Mouse (Mus musculus) spleen, embryonic (tissue): Measurements from ENCODE around the gene Cdipt.

Source experiments
- CTCF ChIA-PET: fragments of 350-600 bp; sonication (Branson Sonifier 250); formaldehyde crosslinking; loops from one replicate; lab custom pipeline; 2022; lab: Charles Lee

Cdipt gene

DNA sequence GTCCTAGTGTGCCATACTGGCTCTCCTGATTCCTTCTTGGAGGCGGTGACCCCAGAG lies at the start of gene Cdipt:
Cdipt (plus strand) TSS at position 22 of the 57 bp plus-strand sequence.
- CTCF ChIA-PET: no interaction called here

DNA sequence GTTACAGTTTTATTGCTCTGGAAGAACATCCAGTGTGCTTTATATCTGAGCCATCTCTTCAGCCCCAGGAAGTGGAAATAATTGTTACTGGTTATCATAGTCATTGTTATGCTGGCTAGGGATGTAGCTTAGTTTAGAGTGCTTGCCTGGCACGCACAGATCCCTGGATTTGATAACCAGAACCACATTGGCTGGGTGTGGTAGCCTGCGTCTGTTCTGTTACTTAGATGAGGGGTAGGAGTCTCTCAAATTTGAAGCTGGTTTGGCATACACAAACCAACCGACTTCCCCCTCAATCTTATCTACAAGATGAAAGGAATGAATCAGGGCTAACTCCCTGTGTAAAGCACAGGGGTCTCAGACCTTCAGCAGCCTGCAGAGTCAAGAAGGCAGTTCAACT lies 49.4 kb upstream of the Cdipt start:
- CTCF ChIA-PET: no interaction called here

DNA sequence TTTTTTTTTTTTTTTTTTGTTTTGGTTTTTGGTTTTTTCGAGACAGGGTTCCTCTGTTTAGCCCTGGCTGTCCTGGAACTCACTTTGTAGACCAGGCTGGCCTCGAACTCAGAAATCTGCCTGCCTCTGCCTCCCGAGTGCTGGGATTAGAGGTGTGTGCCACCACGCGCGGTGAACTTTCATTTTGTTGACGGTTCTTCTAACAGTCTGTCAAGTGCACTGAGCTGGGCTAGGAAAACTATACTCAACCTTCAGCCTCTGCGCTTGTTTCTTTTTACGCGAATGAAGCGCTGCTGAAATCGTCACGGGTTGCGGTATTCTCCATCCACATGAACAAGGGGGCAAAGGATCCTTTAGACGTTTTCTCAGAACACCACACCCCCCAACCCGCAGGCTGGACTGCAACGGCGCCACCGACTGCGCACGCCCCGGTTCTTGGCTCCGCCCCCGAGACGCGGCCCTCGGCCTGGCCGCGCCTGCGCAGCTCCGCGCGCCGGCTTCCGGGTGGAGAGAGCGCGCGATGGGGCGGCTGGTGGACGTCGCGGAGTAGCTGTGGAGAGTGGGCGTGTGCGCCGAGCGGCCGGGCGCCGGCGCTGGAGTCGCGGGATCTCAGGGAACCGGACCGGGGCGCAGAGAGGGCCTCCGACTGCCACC lies 47.2 kb upstream of the Cdipt start, which contains the start of gene Kctd13:
Kctd13 (plus strand) TSS at position 496 of the 654 bp plus-strand sequence.
- CTCF ChIA-PET: no interaction called here

DNA sequence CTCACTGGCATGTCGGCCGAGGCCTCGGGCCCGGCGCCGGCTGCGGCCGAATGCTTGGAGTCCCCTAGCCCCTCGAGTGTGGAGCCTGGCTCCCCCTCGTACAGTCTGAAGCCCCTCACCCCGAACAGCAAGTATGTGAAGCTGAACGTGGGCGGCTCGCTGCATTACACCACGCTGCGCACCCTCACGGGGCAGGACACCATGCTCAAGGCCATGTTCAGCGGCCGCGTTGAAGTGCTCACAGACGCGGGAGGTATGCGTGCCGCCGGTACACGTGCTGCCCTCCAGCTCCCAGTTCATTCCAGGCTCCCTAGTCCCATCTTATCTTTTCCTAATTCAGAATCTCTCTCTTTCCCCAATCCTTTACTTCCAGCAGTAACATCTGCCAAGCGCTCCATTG lies 46.7 kb upstream of the Cdipt start:
- CTCF ChIA-PET: no interaction called here

DNA sequence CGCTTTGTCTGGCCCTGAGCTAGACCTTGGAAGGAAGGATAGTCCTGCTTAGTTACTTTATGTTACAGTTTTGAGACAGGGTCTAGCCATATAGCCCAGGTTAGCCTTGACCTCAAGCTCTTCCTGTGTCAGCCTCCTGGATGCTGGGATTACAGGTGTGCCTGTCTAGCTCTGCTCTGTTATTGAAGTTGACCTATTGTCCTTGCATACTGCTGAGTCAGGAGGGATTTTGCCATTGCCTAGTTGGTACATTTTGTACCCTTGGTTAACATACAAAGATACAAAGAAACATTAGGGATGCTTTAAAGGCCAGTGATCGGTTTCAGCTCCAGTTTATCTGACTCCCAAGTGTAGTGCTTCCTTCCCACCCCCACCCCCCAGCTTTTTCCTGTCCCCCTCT lies 43.1 kb upstream of the Cdipt start:
- CTCF ChIA-PET: no interaction called here

DNA sequence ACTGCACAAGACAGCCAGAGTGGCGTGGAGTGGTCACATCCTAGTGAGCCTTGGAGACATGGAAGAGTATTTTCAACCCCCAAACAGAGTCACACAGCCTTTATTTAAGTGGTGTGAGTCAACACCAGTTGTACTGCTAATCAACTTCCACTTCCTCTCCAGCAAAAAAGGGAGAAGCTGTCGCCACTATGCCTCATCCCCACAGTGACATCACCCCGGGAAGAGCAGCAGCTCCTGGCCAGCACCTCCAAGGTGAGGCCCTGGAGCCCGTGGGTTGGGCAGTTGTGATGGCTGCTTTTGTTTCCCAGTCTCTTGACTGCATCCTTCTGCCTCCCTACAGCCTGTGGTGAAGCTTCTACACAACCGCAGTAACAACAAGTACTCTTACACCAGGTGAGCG lies 34.5 kb upstream of the Cdipt start:
- CTCF ChIA-PET: no interaction called here

DNA sequence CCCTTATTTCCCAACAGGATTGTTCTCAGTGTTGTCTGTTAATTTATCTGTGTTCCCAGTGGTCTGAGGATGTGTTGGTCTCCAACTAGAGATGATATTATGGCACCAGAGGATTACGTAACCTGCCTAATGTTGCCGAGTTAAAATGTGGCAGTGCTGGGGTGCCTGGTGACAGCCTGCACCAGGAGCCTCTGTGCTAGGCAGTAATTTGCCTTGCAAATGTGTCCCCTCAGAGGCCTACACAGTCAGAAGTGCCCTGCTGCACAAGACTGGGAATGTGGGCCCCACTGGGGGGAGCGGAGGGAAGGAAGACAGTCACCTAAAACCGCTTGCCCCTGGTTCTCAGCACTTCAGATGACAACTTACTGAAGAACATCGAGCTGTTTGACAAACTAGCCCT lies 33.9 kb upstream of the Cdipt start:
- CTCF ChIA-PET: no interaction called here

DNA sequence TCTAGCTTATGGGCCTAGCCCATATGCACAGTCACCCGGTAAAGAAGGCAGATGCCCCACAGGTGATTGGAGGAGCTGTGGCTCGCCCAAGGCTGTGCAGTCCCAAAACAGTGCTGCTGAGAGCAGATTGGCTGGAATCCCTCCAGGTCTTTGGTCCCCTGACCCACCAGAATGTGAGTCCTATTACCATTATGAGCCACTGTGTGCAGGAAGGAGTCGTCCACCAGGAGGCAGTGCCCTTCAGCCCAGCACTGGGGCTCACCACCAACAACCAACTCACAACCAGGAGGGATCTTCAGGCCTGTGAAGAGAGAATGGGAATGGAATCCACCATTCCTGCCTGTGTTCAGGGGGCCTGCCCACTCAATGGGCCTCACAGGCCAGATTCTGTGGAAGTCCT lies 29.2 kb upstream of the Cdipt start:
- CTCF ChIA-PET: no interaction called here

DNA sequence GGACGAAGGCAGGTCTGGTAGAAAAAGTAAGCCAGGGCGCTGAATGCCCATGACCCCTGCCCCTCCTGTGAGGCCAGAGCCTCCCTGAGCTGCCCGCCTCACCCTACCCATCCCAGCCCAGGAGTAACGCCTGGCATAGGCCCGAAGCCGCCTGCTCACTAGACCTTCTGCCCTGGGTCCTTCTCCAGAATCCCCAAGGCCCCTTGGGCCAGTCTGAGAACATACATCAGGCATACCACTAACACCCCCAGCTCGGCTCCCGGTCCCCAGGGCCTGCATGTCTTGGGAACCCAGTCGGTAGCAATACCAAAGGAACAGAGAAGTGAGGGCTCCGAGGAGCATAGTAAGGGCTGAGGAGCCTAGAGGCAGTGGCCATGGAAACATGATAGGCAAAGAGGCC lies 27.1 kb upstream of the Cdipt start:
- CTCF ChIA-PET: no interaction called here

DNA sequence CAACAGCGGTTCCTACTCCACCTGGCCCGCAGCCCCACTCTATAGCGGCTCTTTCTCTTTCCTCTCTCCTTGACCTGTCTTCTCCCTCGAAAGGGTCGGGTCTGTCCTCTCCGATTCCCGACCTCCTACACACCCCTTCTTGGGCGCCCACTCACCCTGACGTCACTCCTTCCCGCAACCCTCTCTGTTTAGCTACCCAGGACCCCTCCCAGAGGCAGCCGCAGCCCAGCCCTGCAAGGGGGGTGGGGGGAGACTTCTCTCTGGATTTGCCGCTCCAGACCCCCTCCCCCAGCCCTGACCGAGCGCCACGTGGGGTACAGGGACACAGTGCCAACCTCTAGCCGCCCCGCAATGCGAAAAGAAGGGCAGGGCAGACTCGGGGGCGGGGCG lies 26.3 kb upstream of the Cdipt start, which contains the start of gene Asphd1:
Asphd1 (minus strand) TSS at position 180 of the 390 bp plus-strand sequence.
- CTCF ChIA-PET: interaction anchor here (0.6 kb wide), 1 partner anchor 126 kb away, joined by 4 read pairs; no protein-coding TSS in a partner anchor

DNA sequence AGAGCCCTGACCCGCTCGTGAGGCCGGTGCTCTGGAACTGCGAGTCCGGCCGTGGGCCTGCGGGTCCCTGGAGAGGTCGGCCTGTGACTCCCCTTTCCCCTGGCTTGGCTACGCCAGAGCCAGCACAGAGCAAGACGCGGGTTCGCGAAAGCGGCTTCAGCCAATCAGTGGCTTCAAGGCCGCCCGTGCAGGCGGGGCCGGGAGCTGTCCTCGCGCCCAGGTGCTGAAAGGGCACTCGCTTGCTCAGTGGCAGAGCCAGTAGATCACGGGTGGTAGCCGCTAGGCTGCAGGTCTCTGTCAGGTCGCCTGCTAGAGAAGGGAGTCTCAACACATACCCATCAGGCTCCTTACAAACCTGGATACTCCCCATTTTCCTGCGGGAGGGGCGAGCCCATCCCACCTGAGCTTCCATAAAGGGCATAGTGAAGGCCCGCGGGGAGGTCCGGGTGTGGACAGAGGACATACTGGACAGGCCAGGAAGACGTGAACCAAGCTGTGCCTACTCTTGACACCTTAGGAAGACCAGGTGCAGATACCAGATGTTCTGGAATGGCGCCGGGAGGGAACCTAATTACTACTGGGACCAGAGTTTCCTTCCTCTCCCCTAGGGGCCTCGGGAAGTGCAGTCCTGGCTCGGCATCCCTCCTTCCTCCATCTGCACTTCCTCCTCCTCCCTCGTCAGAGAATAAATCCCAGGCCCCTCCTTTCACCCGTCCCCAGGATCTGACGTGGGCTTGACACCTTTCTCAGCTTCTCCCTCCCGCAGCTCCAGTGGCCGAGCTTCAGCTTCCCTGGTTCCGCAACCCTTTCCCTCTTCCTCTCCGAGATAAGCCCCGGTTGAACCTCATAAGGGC lies 25.7 kb upstream of the Cdipt start, which contains the start of gene Sez6l2:
Sez6l2 (plus strand) TSS at position 771 of the 854 bp plus-strand sequence.
- CTCF ChIA-PET: interaction anchor here (0.6 kb wide), 1 partner anchor 127 kb away, joined by 4 read pairs; no protein-coding TSS in a partner anchor

DNA sequence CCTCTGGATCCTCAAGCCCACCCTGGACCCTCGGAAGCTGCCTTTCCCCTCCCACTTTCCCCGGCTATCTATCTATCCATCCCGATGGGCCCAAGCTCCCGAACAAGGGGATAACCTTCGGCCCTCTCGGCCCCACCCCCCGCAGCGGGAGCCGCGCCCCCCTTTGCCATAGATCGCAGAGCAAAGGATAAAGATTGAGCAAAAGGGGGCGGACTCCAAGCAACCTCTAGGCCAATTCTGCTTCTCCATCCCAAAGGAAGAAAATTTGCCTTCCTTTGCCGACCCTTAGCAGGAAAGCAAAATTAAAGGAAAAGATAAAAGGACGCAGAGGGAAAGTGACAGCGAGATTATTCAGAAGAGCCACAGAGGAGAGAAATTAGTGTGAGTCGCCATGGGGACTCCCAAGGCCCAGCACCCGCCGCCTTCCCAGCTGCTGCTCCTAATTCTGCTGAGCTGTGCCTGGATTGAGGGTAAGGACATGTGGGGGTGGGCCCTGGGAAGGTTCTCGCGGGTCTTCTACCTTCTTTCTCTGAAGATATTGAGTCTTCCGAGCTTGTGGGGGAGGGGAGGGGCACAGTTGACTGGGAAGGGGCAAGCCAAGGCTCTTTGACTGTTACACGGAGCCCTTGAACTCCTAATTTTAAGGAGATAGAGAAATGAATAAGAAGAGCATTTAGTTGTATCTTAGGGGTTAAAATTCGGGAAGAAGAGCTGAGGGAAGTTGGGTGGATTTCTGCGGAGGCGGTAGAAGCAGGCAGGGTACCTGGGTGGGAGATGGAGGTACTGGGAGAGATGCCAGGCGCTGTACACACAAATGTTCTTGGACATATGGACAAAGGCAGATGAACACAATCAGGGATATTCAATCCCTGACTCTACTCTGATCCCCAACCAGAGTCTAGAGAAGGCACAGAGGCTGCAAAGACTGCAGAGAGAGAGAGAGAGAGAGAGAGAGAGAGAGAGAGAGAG lies 24.8 kb upstream of the Cdipt start:
- CTCF ChIA-PET: no interaction called here

DNA sequence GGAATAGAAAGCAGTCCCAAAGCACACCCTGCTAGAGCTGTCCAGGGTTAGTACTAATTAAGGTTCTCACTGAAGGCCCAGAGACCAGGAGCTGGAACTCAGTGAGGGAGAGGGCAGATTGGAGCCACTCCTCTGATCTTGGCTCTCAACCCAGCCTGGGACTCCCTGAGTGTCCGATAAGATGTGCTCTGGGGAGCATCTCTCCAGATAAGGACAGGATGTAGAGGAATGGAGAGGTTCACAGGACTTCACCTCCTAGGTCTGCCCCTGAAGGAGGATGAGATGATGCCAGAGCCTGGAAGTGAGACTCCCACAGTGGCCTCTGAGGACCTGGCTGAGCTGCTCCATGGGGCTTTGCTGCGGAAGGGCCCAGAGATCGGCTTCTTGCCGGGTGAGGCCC lies 24.0 kb upstream of the Cdipt start:
- CTCF ChIA-PET: no interaction called here

DNA sequence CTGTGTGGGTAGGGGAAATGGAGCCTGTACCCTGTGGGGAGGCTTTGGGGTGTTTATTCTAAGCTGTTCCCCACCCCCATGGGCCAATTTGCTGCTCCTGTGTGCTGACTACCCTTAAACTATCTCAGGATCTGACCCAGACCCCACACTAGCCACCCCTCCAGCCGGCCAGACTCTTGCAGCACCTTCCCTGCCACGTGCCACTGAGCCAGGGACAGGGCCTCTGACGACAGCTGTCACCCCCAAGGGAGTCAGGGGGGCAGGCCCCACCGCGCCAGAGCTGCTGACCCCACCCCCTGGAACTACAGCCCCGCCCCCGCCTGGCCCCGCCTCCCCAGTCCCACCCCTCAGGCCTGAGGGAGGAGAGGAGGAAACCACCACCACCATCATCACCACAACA lies 23.1 kb upstream of the Cdipt start:
- CTCF ChIA-PET: no interaction called here

DNA sequence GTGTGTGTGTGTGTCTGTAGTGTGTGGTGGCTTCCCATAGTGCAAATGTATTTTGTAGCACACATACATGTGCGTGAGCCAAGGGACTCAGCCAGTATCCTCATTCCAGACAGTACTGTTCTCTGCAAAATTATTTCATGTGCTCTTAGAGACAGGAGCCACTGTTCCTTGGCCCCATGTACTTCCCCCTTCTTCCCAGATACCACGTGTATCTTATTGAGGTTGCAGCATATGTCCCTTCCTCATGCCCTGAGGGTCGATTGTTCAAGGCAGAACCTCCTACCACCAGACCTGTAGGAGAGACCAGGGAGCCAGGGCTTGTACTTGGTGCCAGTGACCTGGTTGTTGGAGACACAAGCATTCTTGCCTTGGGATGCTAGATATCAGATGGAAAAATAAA lies 20.6 kb upstream of the Cdipt start:
- CTCF ChIA-PET: no interaction called here

DNA sequence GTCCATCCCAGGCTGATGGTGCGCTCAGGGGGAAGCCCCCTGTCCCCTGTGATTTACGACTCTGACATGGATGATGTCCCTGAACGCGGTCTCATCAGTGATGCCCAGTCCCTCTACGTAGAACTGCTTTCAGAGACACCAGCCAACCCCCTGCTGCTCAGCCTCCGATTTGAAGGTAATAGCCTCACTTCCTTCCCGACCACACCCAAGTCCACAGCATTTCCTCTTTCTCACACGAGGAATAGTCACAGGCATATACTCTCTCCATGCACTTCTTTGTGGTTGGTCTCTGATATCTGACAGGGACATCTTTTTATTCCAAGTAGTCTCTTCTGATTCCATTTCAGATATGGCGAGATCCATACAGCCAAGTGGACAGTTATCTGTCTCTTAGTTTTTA lies 15.9 kb upstream of the Cdipt start:
- CTCF ChIA-PET: interaction anchor here (0.6 kb wide), 2 partner anchors 134 to 461 kb away, joined by 3 to 5 read pairs; no protein-coding TSS in a partner anchor

DNA sequence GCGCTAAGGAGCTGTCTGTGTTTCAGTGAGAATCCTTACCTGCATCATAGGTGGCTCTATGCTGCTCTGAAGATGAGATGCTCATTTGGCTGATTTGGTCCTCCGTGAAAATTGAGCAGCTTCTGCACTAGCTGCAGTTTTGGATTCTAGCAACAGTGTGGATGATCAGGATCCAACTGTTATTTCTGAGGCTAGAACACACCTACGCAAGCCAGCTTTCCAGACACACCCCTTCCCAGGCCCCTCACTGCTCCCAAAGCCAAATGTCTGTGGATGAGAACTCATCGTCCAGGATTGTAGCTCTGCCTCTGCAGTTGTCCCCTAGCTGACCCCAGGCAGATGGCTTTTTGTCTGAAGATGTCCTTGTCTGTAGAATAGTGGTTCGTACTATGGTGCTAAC lies 14.6 kb upstream of the Cdipt start:
- CTCF ChIA-PET: no interaction called here

DNA sequence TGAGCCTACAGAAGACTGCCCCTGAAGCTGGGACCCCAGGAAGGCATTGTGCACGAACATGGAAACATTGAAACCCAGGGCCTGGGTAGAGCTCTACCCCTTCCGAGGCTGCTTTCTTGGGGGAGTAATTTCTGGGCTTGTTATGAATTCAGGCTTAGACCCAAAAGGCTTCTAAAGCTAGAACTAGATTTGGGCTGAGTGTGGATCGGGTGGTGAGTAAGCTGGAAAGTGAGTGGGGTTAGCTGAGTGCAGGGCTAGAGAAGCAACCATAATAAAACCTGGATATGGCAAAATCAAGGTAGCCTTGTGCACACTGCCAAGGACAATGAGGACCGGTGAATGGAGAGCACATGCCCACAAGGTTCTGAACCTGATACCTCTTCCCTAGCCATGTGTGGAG lies 13.7 kb upstream of the Cdipt start:
- CTCF ChIA-PET: interaction anchor here (1.0 kb wide), 1 partner anchor 50 kb away, joined by 7 read pairs; no protein-coding TSS in a partner anchor

DNA sequence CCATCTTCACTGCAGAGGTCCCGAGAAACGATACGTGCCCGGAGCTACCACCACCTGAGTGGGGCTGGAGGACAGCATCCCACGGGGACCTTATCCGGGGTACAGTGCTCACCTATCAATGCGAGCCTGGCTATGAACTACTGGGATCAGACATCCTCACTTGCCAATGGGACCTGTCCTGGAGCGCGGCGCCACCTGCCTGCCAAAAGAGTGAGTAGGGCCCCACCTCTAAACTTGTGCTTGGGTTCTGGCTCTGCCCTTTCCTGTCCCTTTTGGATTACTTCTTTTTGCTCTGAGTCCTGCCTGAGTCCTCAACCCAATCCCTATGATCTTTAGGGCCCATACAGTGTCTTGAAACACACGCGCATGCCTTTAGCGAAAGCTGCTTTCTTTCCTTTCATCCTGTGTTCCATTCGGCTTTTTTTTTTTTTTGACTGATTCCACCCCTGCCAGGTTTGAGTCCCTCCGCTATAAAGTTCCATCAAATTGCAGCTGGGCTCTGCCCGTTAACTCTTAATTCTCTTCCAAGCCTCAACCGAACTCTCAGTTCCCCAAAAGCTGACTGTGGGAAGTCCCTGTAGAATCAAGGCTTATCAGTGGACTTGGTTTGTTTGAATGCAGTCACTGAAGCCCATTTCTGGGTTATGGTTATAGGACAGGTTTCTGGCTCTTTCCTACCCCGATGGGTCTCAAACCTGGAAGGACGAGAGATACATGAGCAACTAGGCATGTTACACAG lies 12.0 kb upstream of the Cdipt start:
- CTCF ChIA-PET: interaction anchor here (0.6 kb wide), 2 partner anchors 20 to 149 kb away, joined by 3 to 5 read pairs; no protein-coding TSS in a partner anchor

DNA sequence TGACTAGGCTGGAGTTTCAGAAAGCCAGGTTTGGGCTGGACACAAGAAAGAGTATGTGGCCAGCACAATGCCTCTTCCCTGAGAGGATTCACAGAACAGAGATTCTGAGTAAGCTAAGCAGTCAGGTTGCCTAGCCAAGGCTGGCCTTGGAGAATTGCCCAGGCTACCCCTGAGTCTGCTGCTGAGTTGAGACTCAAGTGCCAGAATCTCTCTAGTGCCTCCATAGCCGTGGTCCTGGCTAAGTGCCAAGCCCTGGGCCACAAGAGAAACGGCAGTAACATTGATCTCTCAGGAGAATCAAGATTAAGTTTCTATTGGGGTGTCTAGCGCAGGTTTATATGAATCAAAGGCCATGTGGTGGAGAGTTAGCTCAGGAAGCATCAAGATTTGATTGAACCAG lies 10.1 kb upstream of the Cdipt start:
- CTCF ChIA-PET: interaction anchor here (0.8 kb wide), 1 partner anchor 306 kb away, joined by 3 read pairs; no protein-coding TSS in a partner anchor

DNA sequence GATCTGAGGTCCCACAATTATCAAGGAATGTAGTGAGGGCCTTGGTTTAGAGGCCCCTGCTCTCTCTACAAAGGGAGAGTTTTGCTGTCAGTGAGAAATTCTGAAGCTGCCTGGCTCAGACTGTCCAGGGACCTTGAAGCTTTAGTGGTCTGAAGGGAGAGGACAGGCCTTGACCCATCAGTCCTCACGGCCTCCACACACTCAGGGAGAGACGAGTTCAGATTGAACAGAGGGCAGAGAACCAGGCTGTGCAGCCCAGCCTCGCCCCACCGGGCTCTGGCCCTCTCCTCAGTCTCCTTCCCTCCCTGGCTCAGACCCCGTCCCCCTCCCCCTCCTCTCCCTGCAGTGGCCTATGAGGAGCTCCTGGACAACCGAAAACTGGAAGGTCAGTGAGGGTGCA lies 8.4 kb upstream of the Cdipt start:
- CTCF ChIA-PET: no interaction called here
